In genomic region chr7:30955584-30956356, GRCm38 (mm10) we compare ENCODE assay signal across 8 mouse cellular contexts. TPM values are rescaled to one million over a fixed set of nuclear protein-coding genes. Genes with fewer than 3 reads are reported as not detected.
A peak's percentile ranks its signal among the peaks of the same experiment; 100 is the strongest.
DNase-seq lines count a peak whose midpoint lies in the region; ATAC-seq and TF ChIP-seq lines count a peak whose summit lies in the region.

No protein-coding gene starts in this region.

- H3K79me2 ChIP-seq in CH12.LX (replicated peaks; ENCODE audit: control insufficient read depth, extremely low read depth, insufficient read depth, poor library complexity, severe bottlenecking) = no peaks in the 10 kb centered on the region; the same call in 1 of the 2 replicates

- H3K27ac ChIP-seq in CH12.LX (ENCODE audit: insufficient read depth, low read depth) = peak overlapping the region; percentile 61
- peak overlapping the region; percentile 99 for H3K27ac ChIP-seq in forebrain, embryonic 12.5 days
- H3K27ac ChIP-seq in heart, postnatal 0 days (ENCODE audit: low read depth) = peak overlapping the region; percentile 99
- H3K27ac ChIP-seq in liver, embryonic 15.5 days (replicated peaks) = peak overlapping the region; percentile 93
- H3K27ac ChIP-seq in neural tube, embryonic 12.5 days = peak overlapping the region; percentile 96
- peak overlapping the region; percentile 98 for H3K27ac ChIP-seq in stomach, embryonic 16.5 days (ENCODE audit: low read length)

- peaks cover 21 to 45% of the 10 kb centered on the region in 2 experiments for H3K4me1 ChIP-seq in CH12.LX (ENCODE audit: control insufficient read depth in 1 of 2, insufficient read depth in 2 of 2)
- H3K4me1 ChIP-seq in forebrain, embryonic 12.5 days = peaks cover 24% of the 10 kb centered on the region
- peaks cover 16% of the 10 kb centered on the region for H3K4me1 ChIP-seq in heart, postnatal 0 days (ENCODE audit: control insufficient read depth, insufficient read depth)
- peaks cover 51% of the 10 kb centered on the region for H3K4me1 ChIP-seq in liver, embryonic 15.5 days (replicated peaks)
- H3K4me1 ChIP-seq in neural tube, embryonic 12.5 days = peaks cover 22% of the 10 kb centered on the region
- H3K4me1 ChIP-seq in stomach, embryonic 16.5 days (ENCODE audit: control insufficient read depth, insufficient read depth, low read length) = peaks cover 27% of the 10 kb centered on the region

- peak; percentile 72 for ATAC-seq in cerebellum, adult (ENCODE audit: insufficient number of reproducible peaks, low FRiP score, low TSS enrichment)
- ATAC-seq in forebrain, embryonic 12.5 days (ENCODE audit: low FRiP score) = peak; percentile 81
- peak; percentile 69 for ATAC-seq in heart, postnatal 0 days (ENCODE audit: insufficient read depth, low read depth)
- ATAC-seq in liver, embryonic 15.5 days (ENCODE audit: insufficient read depth) = peak; percentile 52
- peak; percentile 69 for ATAC-seq in neural tube, embryonic 12.5 days (ENCODE audit: low FRiP score, low read depth)
- peak; percentile 67 for ATAC-seq in stomach, embryonic 16.5 days (ENCODE audit: insufficient read depth, low FRiP score)

- under 1% methylated on average over 63 of the region's 64 CpGs for WGBS in forebrain, embryonic 12.5 days
- WGBS in heart, postnatal 0 days = under 1% methylated on average over 59 of the region's 64 CpGs
- WGBS in liver, embryonic 15.5 days (ENCODE audit: insufficient replicate concordance) = under 1% methylated on average over 64 of the region's 64 CpGs
- under 1% methylated on average over 64 of the region's 64 CpGs for WGBS in neural tube, embryonic 12.5 days
- WGBS in stomach, embryonic 16.5 days = under 1% methylated on average over 63 of the region's 64 CpGs

- H3K27me3 ChIP-seq in CH12.LX (replicated peaks) = no peaks in the 10 kb centered on the region
- no peaks in the 10 kb centered on the region for H3K27me3 ChIP-seq in forebrain, embryonic 12.5 days
- H3K27me3 ChIP-seq in heart, postnatal 0 days (ENCODE audit: control insufficient read depth, insufficient read depth, low read length) = no peaks in the 10 kb centered on the region
- no peaks in the 10 kb centered on the region for H3K27me3 ChIP-seq in liver, embryonic 15.5 days
- no peaks in the 10 kb centered on the region for H3K27me3 ChIP-seq in neural tube, embryonic 12.5 days (replicated peaks)
- H3K27me3 ChIP-seq in stomach, embryonic 16.5 days (ENCODE audit: control insufficient read depth, insufficient read depth, low read length) = no peaks in the 10 kb centered on the region

- TF ChIP-seq CTCF in CH12.LX (conservative IDR thresholded peaks at IDR 0.05 in 1 of 2, IDR thresholded peaks at IDR 0.05 in 1 of 2; ENCODE audit: low read depth in 2 of 2, low read length in 2 of 2) = no peak; a peak in 2 of 4 replicates
- peak; percentile 68 for TF ChIP-seq CTCF in heart, postnatal 0 days (IDR thresholded peaks at IDR 0.05; ENCODE audit: low read depth)

- H3K36me3 ChIP-seq in CH12.LX (replicated peaks in 1 of 2; ENCODE audit: control insufficient read depth in 1 of 2, insufficient read depth in 1 of 2, low read length in 1 of 2) = peaks cover 33 to 59% of the 10 kb centered on the region in 2 experiments
- peaks cover 52% of the 10 kb centered on the region for H3K36me3 ChIP-seq in forebrain, embryonic 12.5 days (replicated peaks)
- peaks cover 50% of the 10 kb centered on the region for H3K36me3 ChIP-seq in heart, postnatal 0 days (replicated peaks; ENCODE audit: control insufficient read depth, insufficient read depth, low read length)
- H3K36me3 ChIP-seq in liver, embryonic 15.5 days (replicated peaks) = peaks cover 60% of the 10 kb centered on the region
- H3K36me3 ChIP-seq in neural tube, embryonic 12.5 days = peaks cover 48% of the 10 kb centered on the region
- H3K36me3 ChIP-seq in stomach, embryonic 16.5 days (ENCODE audit: control insufficient read depth, insufficient read depth, low read length) = peaks cover 27% of the 10 kb centered on the region

- no peak for TF ChIP-seq EP300 in CH12.LX (IDR thresholded peaks at IDR 0.05; ENCODE audit: low read length)
- no peak for TF ChIP-seq EP300 in heart, postnatal 0 days (IDR thresholded peaks at IDR 0.05; ENCODE audit: low read depth)

- dilution Hi-C loops in CH12.LX (cut with MboI; ENCODE audit: extremely low pct_ligation_motif_present, extremely low pct_unique_long_range_greater_than_20kb, low sequenced_read_pairs) = no loop called here

- H3K9ac ChIP-seq in CH12.LX (ENCODE audit: insufficient read depth, low read depth) = peak overlapping the region; percentile 100
- peak overlapping the region; percentile 99 for H3K9ac ChIP-seq in forebrain, embryonic 12.5 days
- peak overlapping the region; percentile 100 for H3K9ac ChIP-seq in heart, postnatal 0 days (replicated peaks; ENCODE audit: low read depth, low read length)
- H3K9ac ChIP-seq in liver, embryonic 15.5 days = peak overlapping the region; percentile 98
- peak overlapping the region; percentile 98 for H3K9ac ChIP-seq in neural tube, embryonic 12.5 days
- peak overlapping the region; percentile 100 for H3K9ac ChIP-seq in stomach, embryonic 16.5 days (ENCODE audit: low read length)

- TF ChIP-seq POLR2A in CH12.LX (IDR thresholded peaks at IDR 0.05; ENCODE audit: low read depth, low read length) = peak; percentile 56; the same call in 1 of the 2 replicates

- DNase-seq in CH12.LX (ENCODE audit: extremely low read depth) = peak; percentile 67
- DNase-seq in heart, postnatal 0 days (ENCODE audit: low spot score) = peak; percentile 87
- DNase-seq in kidney, postnatal 36 days = peak; percentile 92 to 96

- H3K4me3 ChIP-seq in CH12.LX (replicated peaks in 1 of 3; ENCODE audit: low read depth in 2 of 3, low read length in 2 of 3, poor library complexity in 1 of 3) = peak overlapping the region; percentile 51 to 91 (median 88)
- H3K4me3 ChIP-seq in forebrain, embryonic 12.5 days (replicated peaks) = peak overlapping the region; percentile 100
- peak overlapping the region; percentile 99 for H3K4me3 ChIP-seq in heart, postnatal 0 days (ENCODE audit: low read depth, low read length)
- peak overlapping the region; percentile 96 for H3K4me3 ChIP-seq in liver, embryonic 15.5 days (replicated peaks)
- peak overlapping the region; percentile 100 for H3K4me3 ChIP-seq in neural tube, embryonic 12.5 days
- peak overlapping the region; percentile 79 for H3K4me3 ChIP-seq in stomach, embryonic 16.5 days (replicated peaks; ENCODE audit: low read length)

- no peaks in the 10 kb centered on the region for H3K9me3 ChIP-seq in CH12.LX (replicated peaks; ENCODE audit: low read length)
- no peaks in the 10 kb centered on the region for H3K9me3 ChIP-seq in forebrain, embryonic 12.5 days
- no peaks in the 10 kb centered on the region for H3K9me3 ChIP-seq in heart, postnatal 0 days (replicated peaks; ENCODE audit: control insufficient read depth, low read length)
- no peaks in the 10 kb centered on the region for H3K9me3 ChIP-seq in liver, embryonic 15.5 days (replicated peaks)
- no peaks in the 10 kb centered on the region for H3K9me3 ChIP-seq in neural tube, embryonic 12.5 days
- H3K9me3 ChIP-seq in stomach, embryonic 16.5 days (replicated peaks; ENCODE audit: control insufficient read depth, low read length) = no peaks in the 10 kb centered on the region

- in situ Hi-C loops in CH12.LX (cut with MboI; ENCODE audit: low pct_ligation_motif_present, low pct_unique_long_range_greater_than_20kb, low sequenced_read_pairs) = no loop called here

- TF ChIP-seq RAD21 in CH12.LX (IDR thresholded peaks at IDR 0.05; ENCODE audit: low read depth, low read length) = peak; percentile 52

- H3K4me2 ChIP-seq in CH12.LX (ENCODE audit: insufficient read depth, low read depth, poor library complexity, severe bottlenecking) = peak overlapping the region; percentile 48
- H3K4me2 ChIP-seq in forebrain, embryonic 12.5 days = peak overlapping the region; percentile 91
- H3K4me2 ChIP-seq in heart, postnatal 0 days (ENCODE audit: low read depth, low read length) = peak overlapping the region; percentile 92
- H3K4me2 ChIP-seq in liver, embryonic 15.5 days = peak overlapping the region; percentile 93
- peak overlapping the region; percentile 92 for H3K4me2 ChIP-seq in neural tube, embryonic 12.5 days (replicated peaks)
- H3K4me2 ChIP-seq in stomach, embryonic 16.5 days (ENCODE audit: low read depth, low read length) = peak overlapping the region; percentile 84

RNA-seq across cellular contexts. Expression of gene Usf2, which starts 0.8 kb away (rescaled TPM):
- total RNA-seq in CH12.LX (2012; rRNA removed) (42.0 and 47.9 TPM in 2 replicates), CH12.LX (2014; rRNA removed) (47.0 and 57.2 TPM in 2 replicates)
- 102 and 103 TPM in 2 replicates for polyA plus RNA-seq in CH12.LX (2012; ENCODE audit: insufficient read length, low read depth)
- 26.4 and 27.3 TPM in 2 replicates for polyA plus RNA-seq in forebrain, embryonic 12.5 days (2016; fragmentation: Nextera tagmentation; extraction: Ambion mirVana)
- total RNA-seq in heart, postnatal 0 days (2014; rRNA removed; ENCODE audit: low replicate concordance) = 101 and 109 TPM in 2 replicates
- polyA plus RNA-seq in heart, postnatal 0 days (2015; fragmentation: Nextera tagmentation; extraction: Ambion mirVana) = 16.5 and 16.7 TPM in 2 replicates
- 12.4 TPM in 2 replicates for polyA plus RNA-seq in liver, embryonic 15.5 days (2015; fragmentation: Nextera tagmentation; extraction: Ambion mirVana)
- 32.0 and 38.8 TPM in 2 replicates for polyA plus RNA-seq in neural tube, embryonic 12.5 days (2016; fragmentation: Nextera tagmentation; extraction: Ambion mirVana)
- 12.8 and 16.0 TPM in 2 replicates for polyA plus RNA-seq in stomach, embryonic 16.5 days (2015; fragmentation: Nextera tagmentation; extraction: Ambion mirVana)

RNA-seq across cellular contexts. Expression of gene Hamp, which starts 11.9 kb away (rescaled TPM):
- total RNA-seq in CH12.LX (2012; rRNA removed) (not detected in 2 replicates), CH12.LX (2014; rRNA removed) (not detected in 2 replicates)
- not detected in 2 replicates for polyA plus RNA-seq in CH12.LX (2012; ENCODE audit: insufficient read length, low read depth)
- polyA plus RNA-seq in forebrain, embryonic 12.5 days (2016; fragmentation: Nextera tagmentation; extraction: Ambion mirVana) = not detected in 2 replicates
- total RNA-seq in heart, postnatal 0 days (2014; rRNA removed; ENCODE audit: low replicate concordance) = 42.0 TPM in 1 of 2 replicates, not detected in the other
- 1.7 and 4.0 TPM in 2 replicates for polyA plus RNA-seq in heart, postnatal 0 days (2015; fragmentation: Nextera tagmentation; extraction: Ambion mirVana)
- polyA plus RNA-seq in liver, embryonic 15.5 days (2015; fragmentation: Nextera tagmentation; extraction: Ambion mirVana) = 22.2 and 25.5 TPM in 2 replicates
- not detected in 2 replicates for polyA plus RNA-seq in neural tube, embryonic 12.5 days (2016; fragmentation: Nextera tagmentation; extraction: Ambion mirVana)
- 0.90 and 1.1 TPM in 2 replicates for polyA plus RNA-seq in stomach, embryonic 16.5 days (2015; fragmentation: Nextera tagmentation; extraction: Ambion mirVana)

RNA-seq across cellular contexts. Expression of gene Lsr, which starts 17.5 kb away (rescaled TPM):
- total RNA-seq in CH12.LX (2012; rRNA removed) = 0.08 and 0.13 TPM in 2 replicates
- 0.12 TPM in 1 of 2 replicates, not detected in the other for total RNA-seq in CH12.LX (2014; rRNA removed)
- polyA plus RNA-seq in CH12.LX (2012; ENCODE audit: insufficient read length, low read depth) = not detected in 2 replicates
- polyA plus RNA-seq in forebrain, embryonic 12.5 days (2016; fragmentation: Nextera tagmentation; extraction: Ambion mirVana) = 24.1 and 26.4 TPM in 2 replicates
- total RNA-seq in heart, postnatal 0 days (2014; rRNA removed; ENCODE audit: low replicate concordance) = 6.2 and 12.8 TPM in 2 replicates
- 4.0 and 4.1 TPM in 2 replicates for polyA plus RNA-seq in heart, postnatal 0 days (2015; fragmentation: Nextera tagmentation; extraction: Ambion mirVana)
- polyA plus RNA-seq in liver, embryonic 15.5 days (2015; fragmentation: Nextera tagmentation; extraction: Ambion mirVana) = 28.1 and 31.2 TPM in 2 replicates
- 15.4 and 17.0 TPM in 2 replicates for polyA plus RNA-seq in neural tube, embryonic 12.5 days (2016; fragmentation: Nextera tagmentation; extraction: Ambion mirVana)
- polyA plus RNA-seq in stomach, embryonic 16.5 days (2015; fragmentation: Nextera tagmentation; extraction: Ambion mirVana) = 99.6 and 107 TPM in 2 replicates

RNA-seq across cellular contexts. Expression of gene Fam187b, which starts 17.8 kb away (rescaled TPM):
- not detected in 2 replicates for total RNA-seq in CH12.LX (2012; rRNA removed)
- total RNA-seq in CH12.LX (2014; rRNA removed) = not detected in 2 replicates
- not detected in 2 replicates for polyA plus RNA-seq in CH12.LX (2012; ENCODE audit: insufficient read length, low read depth)
- polyA plus RNA-seq in forebrain, embryonic 12.5 days (2016; fragmentation: Nextera tagmentation; extraction: Ambion mirVana) = 0.82 and 1.2 TPM in 2 replicates
- total RNA-seq in heart, postnatal 0 days (2014; rRNA removed; ENCODE audit: low replicate concordance) = 0.77 TPM in 1 of 2 replicates, not detected in the other
- 0.18 and 0.58 TPM in 2 replicates for polyA plus RNA-seq in heart, postnatal 0 days (2015; fragmentation: Nextera tagmentation; extraction: Ambion mirVana)
- polyA plus RNA-seq in liver, embryonic 15.5 days (2015; fragmentation: Nextera tagmentation; extraction: Ambion mirVana) = 2.4 and 3.4 TPM in 2 replicates
- 0.42 and 0.46 TPM in 2 replicates for polyA plus RNA-seq in neural tube, embryonic 12.5 days (2016; fragmentation: Nextera tagmentation; extraction: Ambion mirVana)
- polyA plus RNA-seq in stomach, embryonic 16.5 days (2015; fragmentation: Nextera tagmentation; extraction: Ambion mirVana) = 8.8 and 10.0 TPM in 2 replicates

RNA-seq across cellular contexts. Expression of gene Hamp2, which starts 31.3 kb away (rescaled TPM):
- total RNA-seq in CH12.LX (2012; rRNA removed) (not detected in 2 replicates), CH12.LX (2014; rRNA removed) (not detected in 2 replicates)
- polyA plus RNA-seq in CH12.LX (2012; ENCODE audit: insufficient read length, low read depth) = not detected in 2 replicates
- not detected in 2 replicates for polyA plus RNA-seq in forebrain, embryonic 12.5 days (2016; fragmentation: Nextera tagmentation; extraction: Ambion mirVana)
- total RNA-seq in heart, postnatal 0 days (2014; rRNA removed; ENCODE audit: low replicate concordance) = not detected in 2 replicates
- 0.44 TPM in 1 of 2 replicates, not detected in the other for polyA plus RNA-seq in heart, postnatal 0 days (2015; fragmentation: Nextera tagmentation; extraction: Ambion mirVana)
- not detected in 2 replicates for polyA plus RNA-seq in liver, embryonic 15.5 days (2015; fragmentation: Nextera tagmentation; extraction: Ambion mirVana)
- not detected in 2 replicates for polyA plus RNA-seq in neural tube, embryonic 12.5 days (2016; fragmentation: Nextera tagmentation; extraction: Ambion mirVana)
- polyA plus RNA-seq in stomach, embryonic 16.5 days (2015; fragmentation: Nextera tagmentation; extraction: Ambion mirVana) = not detected in 2 replicates

Comparison
In these comparisons a context has a peak if more than half of its experiments do, and no peak if none do; other contexts are left out.
1. Peak in every context shown above with its lines: DNase-seq, ATAC-seq, H3K4me3 ChIP-seq and H3K27ac ChIP-seq.